Mouse (Mus musculus): Measurements from ENCODE around the gene Aym1.
A peak's percentile ranks its signal among the peaks of the same experiment; 100 is the strongest.
"Not testable (repeated sequence)": the region's sequence is repeated elsewhere in the genome, so short reads cannot be mapped to it uniquely, and the experiment has no call there.

Aym1 gene

GRCm38 (mm10) chr5:113352636-113353035, 4.5 kb upstream of the Aym1 start:
- no peak for DNase-seq (ENCODE audit: low read depth, low spot score)

- DNase-seq (ENCODE audit: low read depth, low spot score): peak; percentile 72
These were observed 2.8 kb upstream of the Aym1 start for GRCm38 (mm10) chr5:113354311-113354710.

DNA sequence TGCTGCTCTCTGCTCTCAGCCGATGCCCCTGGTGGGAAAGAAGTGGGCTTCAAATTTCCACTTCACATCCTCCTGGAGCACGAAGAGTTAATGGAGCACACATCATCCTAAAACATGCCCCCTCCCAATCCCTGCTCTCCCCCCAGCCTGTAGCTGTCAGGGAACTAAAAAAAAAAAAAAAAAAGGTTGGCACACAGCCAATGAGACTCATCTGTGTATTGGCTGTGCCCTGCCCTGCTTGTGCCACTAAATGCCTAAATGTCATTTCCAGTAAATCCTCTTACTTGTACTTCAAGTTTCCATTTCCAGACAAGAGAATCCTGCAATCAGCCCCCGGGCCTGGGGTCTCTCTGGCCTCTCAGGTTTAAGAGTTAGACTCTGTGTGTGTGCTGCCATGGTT, 562 bp downstream of the Aym1 start:
- no peak for DNase-seq (ENCODE audit: low read depth, low spot score)

- DNase-seq (ENCODE audit: low read depth, low spot score): no peak
These were observed 1.7 kb downstream of the Aym1 start for GRCm38 (mm10) chr5:113358833-113359232.

DNA sequence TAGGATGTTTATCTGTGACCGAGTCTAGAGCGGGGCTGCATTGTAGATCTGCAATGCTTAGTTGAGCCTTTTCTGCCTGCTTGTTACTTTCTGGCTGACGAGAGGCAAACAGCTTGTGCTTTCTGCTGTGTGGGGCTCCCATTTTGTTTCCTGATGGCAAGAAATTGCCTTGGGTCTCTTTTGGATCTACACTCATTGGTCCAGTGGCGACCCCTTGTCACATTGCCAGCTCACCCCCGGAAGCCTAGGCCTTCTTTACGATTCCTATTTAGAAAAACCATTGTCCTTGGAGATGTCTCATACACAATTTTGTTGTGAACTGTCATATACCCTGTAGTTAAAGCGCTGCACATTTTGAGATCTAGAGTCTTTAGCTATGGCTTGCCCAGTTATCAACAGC, 4.2 kb downstream of the Aym1 start:
- DNase-seq (ENCODE audit: low read depth, low spot score): no peak

DNA sequence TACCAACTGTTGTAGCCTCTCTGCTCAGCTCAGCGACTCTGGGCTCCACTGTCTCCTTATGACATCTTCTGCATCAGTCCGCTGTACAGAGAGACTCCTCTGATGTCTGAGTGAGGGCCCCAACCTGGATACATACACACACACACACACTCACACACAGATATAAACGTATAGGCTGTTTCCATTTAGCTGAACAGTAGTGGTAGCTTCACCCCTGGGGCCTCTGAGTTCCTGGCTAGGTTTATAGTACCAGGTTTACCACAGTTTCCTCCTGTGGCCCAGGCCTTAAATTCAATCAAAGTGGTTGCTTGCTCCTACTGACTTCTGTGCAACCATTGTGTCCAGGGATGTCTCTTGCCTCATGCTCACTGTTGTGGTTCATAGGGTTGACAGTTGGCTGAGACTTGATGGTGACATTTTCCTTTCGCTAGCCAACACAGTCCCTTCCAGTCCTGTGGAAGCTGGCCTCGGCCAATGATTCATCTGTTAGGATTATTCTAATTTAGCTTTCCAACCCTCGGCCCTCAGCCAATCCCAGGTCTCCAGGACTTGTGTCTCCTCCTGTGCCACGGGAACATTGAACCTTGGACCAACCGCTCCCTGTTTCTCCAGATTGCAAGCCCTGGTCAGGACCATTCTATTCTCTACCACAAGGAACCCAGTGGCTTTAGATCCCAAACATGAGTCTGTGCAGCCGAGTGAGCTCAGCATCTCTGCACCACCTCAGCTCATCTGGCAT, 5.3 kb downstream of the Aym1 start:
- DNase-seq (ENCODE audit: low read depth, low spot score): peak; percentile 86

GRCm38 (mm10) chr5:113363177-113363576, 6.1 kb downstream of the Aym1 start:
- no peak for DNase-seq (ENCODE audit: low read depth, low spot score)

GRCm38 (mm10) chr5:113365921-113366320, 8.8 kb downstream of the Aym1 start:
- peak; percentile 93 for DNase-seq (ENCODE audit: low read depth, low spot score)

DNA sequence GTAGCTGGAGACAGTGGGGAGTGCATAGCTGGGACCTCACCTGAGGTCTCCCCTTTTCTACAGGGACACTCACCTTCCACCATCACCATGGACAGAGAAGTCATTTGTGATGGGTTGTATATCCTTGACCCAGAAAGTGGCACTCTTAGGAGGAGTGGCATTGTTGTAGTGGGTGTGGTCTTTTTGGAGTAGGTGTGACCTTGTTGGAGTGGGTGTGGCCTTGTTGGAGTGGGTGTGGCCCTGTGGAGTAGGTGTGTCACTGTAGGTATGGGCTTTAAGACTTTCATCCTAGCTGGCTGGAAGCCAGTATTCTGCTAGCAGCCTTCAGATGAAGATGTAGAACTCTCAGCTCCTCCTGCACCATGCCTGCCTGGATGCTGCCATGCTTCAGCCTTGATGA, 10.6 kb downstream of the Aym1 start:
- DNase-seq (ENCODE audit: low read depth, low spot score): not testable (repeated sequence)

DNA sequence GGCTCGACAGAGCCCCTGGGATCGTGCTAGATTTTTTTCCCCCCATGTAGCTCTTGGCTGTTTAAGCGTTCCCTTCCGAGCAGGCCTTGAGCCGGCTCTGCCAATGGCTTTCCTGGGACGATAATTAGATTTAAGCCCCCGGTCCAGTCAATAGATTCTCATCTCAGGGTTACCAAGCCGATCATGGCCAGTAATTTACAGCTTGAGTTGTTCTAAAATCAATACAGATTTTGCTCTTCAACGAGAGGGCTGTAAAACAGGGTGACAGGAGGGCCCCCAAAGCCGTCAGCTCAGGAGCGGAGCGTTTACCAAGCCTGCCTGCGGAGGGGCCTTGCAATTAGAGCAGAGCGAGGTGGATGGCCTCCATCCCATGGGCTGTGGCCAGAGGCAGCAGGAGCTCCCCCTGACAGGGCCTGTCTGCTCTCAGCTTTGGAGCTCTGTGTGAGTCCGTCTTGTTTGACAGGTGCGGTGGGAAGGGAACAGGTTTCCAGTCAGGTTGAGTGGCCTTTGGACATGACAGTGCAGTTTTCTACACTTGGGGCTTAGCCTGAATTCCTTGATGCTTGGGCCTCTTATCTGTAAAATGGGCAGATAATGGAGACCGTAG, 12.3 kb downstream of the Aym1 start:
- peak; percentile 18 for DNase-seq (ENCODE audit: low read depth, low spot score)

GRCm38 (mm10) chr5:113372449-113372848, 15.4 kb downstream of the Aym1 start:
- no peak for DNase-seq (ENCODE audit: low read depth, low spot score)

GRCm38 (mm10) chr5:113372995-113373950, 16.2 kb downstream of the Aym1 start:
- DNase-seq (ENCODE audit: low read depth, low spot score): peak; percentile 82

DNA sequence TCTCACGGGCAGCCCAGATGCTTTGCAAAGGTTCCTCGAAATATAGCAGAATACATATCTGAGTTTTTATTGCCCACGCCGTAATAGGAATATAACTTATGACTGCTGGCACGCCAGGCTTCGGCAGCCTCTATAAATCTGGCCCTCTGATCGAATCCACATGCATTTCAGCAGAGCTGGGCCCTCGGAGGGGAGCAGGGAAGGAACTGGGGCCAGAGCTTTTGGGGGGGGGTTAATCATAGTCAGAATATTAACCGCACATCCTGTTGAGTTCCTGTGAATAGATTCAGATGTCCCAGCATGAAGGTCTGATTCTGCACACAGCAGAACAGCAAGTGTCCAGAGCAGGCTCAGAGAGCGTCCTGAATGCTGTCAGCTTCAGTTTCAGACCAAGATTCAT, 17.2 kb downstream of the Aym1 start:
- peak; percentile 14 for DNase-seq (ENCODE audit: low read depth, low spot score)

DNA sequence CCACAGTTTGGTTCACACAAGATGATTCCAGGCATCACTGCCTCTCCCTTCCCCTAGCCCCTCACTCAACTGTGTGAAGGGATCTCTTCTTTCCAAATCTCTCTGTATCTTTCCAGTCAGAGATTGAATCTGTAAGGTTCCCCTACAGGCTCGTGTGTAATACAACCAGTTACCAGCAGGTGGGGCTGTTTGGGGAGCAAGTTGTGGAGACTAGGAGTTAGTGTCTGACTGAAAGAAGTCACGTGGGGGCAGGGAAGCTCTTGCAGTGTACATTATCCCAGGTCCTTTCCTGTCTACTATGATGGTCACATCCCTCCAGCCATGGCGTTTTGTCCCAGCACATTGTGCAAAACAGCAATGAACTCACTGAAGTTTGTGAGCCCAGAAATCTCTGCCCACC, 18.7 kb downstream of the Aym1 start:
- peak; percentile 85 for DNase-seq (ENCODE audit: low read depth, low spot score)

DNA sequence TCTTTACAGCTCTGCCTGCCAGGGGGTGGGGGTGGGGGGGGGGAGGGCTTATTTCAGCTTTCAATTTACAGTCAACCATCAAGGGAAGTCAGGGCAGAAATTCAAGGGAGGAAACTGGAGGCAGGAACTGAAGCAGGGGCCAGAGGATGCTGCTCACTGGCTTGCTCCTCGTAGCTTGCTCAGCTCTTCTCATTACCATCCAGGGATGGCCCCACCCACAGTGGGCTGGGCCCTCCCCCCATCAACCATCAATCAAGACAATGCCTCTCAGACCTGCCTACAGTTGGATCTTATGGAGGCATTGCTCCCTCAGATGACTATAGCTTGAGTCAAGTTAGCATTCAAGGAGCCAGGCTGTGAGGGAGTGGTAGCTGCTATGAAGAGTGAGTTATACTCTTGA, 19.2 kb downstream of the Aym1 start:
- no peak for DNase-seq (ENCODE audit: low read depth, low spot score)

DNA sequence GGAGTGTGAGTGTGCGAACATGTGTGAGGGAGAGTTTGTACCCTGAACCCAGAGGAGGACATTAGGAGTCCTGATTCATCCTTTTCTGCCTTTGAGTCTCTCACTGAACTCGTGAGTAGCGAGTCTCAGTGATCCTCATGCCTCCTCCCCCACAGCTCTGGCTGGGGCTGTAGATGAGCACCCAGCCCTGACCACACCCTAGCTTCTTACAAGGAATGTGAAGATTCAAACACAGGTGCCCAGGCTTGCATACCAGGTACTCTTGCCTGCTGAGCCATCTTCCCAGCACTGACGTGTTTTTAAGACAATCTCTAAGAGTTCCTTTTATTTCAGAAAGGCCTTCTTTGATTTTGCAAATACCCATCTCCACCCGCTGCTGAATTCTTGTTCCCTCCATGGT, 22.3 kb downstream of the Aym1 start:
- DNase-seq (ENCODE audit: low read depth, low spot score): no peak

DNA sequence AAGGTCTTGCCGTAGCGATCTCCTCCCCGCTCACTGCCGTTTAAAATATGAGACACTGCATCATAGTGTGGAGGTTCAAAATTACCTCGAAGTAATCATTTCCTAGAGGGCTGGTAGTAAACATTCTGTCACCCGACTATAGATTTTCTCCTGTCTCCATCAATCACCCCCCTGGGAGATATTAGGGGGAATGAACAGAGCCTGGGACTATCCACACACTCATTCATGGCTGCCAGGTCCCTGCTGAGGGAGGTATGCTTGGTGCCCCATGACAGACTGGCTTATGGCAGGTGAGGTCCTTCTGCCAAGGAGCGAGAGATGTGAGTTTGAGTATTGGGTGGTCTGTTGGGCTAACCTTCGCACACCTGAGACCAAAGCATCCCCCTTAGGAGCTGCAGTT, 23.5 kb downstream of the Aym1 start:
- no peak for DNase-seq (ENCODE audit: low read depth, low spot score)

DNA sequence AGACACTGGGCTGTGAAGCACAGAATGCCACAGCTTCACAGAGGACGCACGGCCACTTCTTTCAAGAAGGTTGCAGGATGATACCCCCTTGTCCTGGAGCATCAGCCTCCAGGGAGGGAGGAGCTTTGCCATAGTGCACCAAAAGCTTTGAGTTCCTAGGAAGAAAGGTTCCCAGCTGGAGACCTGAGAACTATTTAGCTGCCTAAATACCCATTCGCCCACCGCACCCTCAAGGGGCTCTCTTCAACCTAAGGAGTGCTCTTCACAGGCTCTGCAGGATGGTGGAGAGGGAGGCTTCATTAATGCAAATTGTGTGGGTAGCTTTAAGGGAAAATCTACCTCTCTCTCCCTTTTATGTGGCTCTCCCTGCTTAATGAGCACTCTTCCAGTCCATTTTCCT, 25.5 kb downstream of the Aym1 start:
- no peak for DNase-seq (ENCODE audit: low read depth, low spot score)

DNA sequence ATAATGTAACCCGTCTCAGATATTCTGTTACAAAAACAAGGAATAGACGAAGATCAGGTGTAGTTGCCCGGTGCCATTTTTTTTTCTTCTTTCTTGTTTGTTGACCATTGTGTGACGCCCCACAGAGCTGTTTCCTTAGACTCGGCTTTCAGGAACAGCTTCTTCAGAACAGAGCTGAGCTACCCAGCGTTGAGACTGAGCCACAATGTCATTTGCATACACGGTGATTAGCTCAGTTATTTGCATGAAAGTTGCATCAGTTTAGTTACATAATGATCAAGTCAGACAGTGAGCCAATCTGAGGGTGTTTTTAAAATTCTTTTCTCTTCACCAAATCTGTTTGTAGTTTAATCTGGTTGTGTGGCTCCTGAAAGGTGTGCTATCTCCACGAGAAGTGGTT, 36.7 kb downstream of the Aym1 start:
- DNase-seq (ENCODE audit: low read depth, low spot score): peak; percentile 78

- no peak for DNase-seq (ENCODE audit: low read depth, low spot score)
These were observed 39.3 kb downstream of the Aym1 start for GRCm38 (mm10) chr5:113396286-113396934.

GRCm38 (mm10) chr5:113397443-113398317, 40.6 kb downstream of the Aym1 start:
- no peak for DNase-seq (ENCODE audit: low read depth, low spot score)
